Mouse (Mus musculus) midbrain, embryonic 15.5 days (tissue): ENCODE data around the gene Pdlim3. TPM values are rescaled to one million over a fixed set of nuclear protein-coding genes. Genes with fewer than 3 reads are reported as not detected.

Experiments
- ATAC-seq: fragments of 200-750 bp; cut with Nextera tagmentation; replicated peaks from 2 replicates; pipeline ENCODE4 v1.8.0; 2017; ENCODE audit warnings: moderate TSS enrichment
- H3K27ac ChIP-seq: fragments of 300-500 bp; sonication (generic); 2 replicates; pipeline ENCODE4 v1.5.1; 2015; ENCODE audit warnings: mild to moderate bottlenecking, inconsistent platforms
- H3K27me3 ChIP-seq: fragments of 300-500 bp; sonication (generic); replicated peaks from 2 replicates; pipeline ENCODE4 v1.6.1; 2015; ENCODE audit warnings: inconsistent platforms
- H3K36me3 ChIP-seq: fragments of 300-500 bp; sonication (generic); replicated peaks from 2 replicates; pipeline ENCODE4 v1.6.1; 2015; ENCODE audit warnings: inconsistent platforms
- H3K4me1 ChIP-seq: fragments of 300-500 bp; sonication (generic); 2 replicates; pipeline ENCODE4 v1.6.1; 2015; ENCODE audit warnings: inconsistent platforms
- H3K4me2 ChIP-seq: fragments of 300-500 bp; sonication (generic); 2 replicates; pipeline ENCODE4 v1.6.1; 2015; ENCODE audit warnings: inconsistent platforms, mild to moderate bottlenecking, moderate library complexity
- H3K4me3 ChIP-seq: fragments of 300-500 bp; sonication (generic); 2 replicates; pipeline ENCODE4 v1.5.1; 2015; ENCODE audit warnings: mild to moderate bottlenecking, inconsistent platforms
- H3K9ac ChIP-seq: fragments of 300-500 bp; sonication (generic); 2 replicates; pipeline ENCODE4 v1.6.1; 2015; ENCODE audit warnings: mild to moderate bottlenecking, inconsistent platforms
- H3K9me3 ChIP-seq: fragments of 300-500 bp; sonication (generic); 2 replicates; pipeline ENCODE4 v1.6.1; 2016; ENCODE audit warnings: inconsistent platforms
- WGBS: fragments of 180-500 bp; shearing (Covaris S2); methylation state at CpG from one replicate; pipeline ENCODE4 v1.1.7; 2015; ENCODE audit warnings: mixed read lengths; 5-methylcytosine and 5-hydroxymethylcytosine counted together
- polyA plus RNA-seq: library from polyadenylated mRNA; unstranded; fragments of >200 nt; fragmentation: Nextera tagmentation; extraction: Ambion mirVana; gene quantifications from 2 replicates; pipeline ENCODE4 v1.2.1, GENCODE M21; 2015

Gene Pdlim3
- polyA plus RNA-seq, 1 experiment from 2014 or later, result 21.2 TPM

DNA sequence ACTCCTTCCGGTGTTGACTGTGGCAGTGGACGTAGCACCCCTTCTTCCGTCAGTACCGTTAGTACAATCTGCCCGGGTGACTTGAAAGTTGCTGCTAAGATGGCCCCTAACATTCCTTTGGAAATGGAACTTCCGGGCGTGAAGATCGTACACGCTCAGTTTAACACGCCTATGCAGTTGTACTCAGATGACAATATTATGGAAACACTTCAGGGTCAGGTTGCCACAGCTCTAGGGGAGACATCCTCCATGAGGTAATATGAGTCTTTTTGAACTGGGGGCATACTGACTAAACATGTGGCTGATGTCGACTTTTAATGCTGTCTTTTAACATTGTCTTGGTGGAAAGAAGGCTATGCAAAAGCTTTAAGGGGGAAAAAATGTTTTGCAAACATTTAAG is 28.4 kb downstream of the Pdlim3 start:
- WGBS, result 89% methylated on average over 11 of the region's 11 CpGs
- H3K36me3 ChIP-seq, result no peaks in the 10 kb centered on the region
- H3K4me3 ChIP-seq, result no peak overlapping the region
- no peak overlapping the region for H3K27ac ChIP-seq
- H3K9ac ChIP-seq, result no peak overlapping the region
- no peak for ATAC-seq
- no peaks in the 10 kb centered on the region for H3K4me1 ChIP-seq
- H3K9me3 ChIP-seq, result no peaks in the 10 kb centered on the region
- no peaks in the 10 kb centered on the region for H3K27me3 ChIP-seq
- no peak overlapping the region for H3K4me2 ChIP-seq

DNA sequence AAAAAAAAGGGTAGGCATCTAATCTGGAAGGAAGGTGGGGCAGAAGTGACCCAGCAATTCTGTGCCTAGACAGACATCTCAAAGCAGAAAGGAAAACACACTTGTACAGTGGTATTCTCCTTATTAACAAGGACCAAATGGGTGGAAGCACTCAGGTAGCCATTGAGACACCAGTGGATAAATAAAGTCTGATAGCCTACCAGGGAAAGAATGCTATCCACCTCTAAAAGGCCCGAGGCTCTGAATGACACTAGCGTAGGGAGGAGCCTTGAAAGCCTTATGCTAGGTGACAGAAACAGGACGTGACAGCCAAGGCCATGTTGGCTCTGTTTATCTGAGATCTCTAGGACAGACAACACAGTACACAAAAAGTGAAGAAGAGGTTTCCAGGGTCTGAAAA is 31.2 kb downstream of the Pdlim3 start:
- no peaks in the 10 kb centered on the region for H3K27me3 ChIP-seq
- no peak for ATAC-seq
- H3K9ac ChIP-seq, result no peak overlapping the region
- 87% methylated on average over 3 of the region's 3 CpGs for WGBS
- no peak overlapping the region for H3K4me2 ChIP-seq
- H3K27ac ChIP-seq, result no peak overlapping the region
- no peaks in the 10 kb centered on the region for H3K4me1 ChIP-seq
- no peaks in the 10 kb centered on the region for H3K9me3 ChIP-seq
- H3K4me3 ChIP-seq, result no peak overlapping the region
- H3K36me3 ChIP-seq, result no peaks in the 10 kb centered on the region

DNA sequence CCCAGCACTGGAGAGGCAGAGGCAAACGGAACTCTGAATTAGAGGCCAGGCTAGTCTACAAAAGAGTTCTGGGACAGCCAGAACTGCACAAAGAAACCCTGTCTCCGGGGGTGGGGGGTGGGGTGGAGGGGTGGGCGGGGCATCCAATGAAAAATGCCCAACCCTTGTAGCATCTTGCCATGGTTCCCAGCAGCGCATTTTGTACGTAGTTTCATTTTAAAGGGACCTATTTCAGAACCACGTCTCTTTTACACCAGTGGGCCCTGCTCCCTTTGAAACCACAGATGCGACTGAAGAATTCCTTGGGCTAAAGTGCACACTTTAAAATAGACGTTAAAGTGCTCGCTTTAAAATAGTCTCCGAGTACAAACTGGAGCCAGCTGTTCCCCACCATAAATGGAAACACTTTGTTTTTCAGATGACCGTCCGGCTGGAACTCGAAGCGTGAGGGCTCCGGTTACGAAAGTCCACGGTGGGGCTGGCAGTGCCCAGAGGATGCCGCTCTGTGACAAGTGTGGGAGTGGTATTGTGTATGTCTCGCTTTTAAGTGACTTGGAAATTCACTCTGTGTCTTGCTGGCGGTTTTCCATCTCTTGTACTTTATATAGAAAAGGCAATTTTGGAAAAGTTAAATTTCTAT is 31.9 kb downstream of the Pdlim3 start:
- no peak overlapping the region for H3K9ac ChIP-seq
- no peak for ATAC-seq
- no peaks in the 10 kb centered on the region for H3K4me1 ChIP-seq
- H3K27me3 ChIP-seq, result no peaks in the 10 kb centered on the region
- no peaks in the 10 kb centered on the region for H3K36me3 ChIP-seq
- WGBS, result 79% methylated on average over 20 of the region's 20 CpGs
- no peak overlapping the region for H3K4me2 ChIP-seq
- no peak overlapping the region for H3K27ac ChIP-seq
- no peak overlapping the region for H3K4me3 ChIP-seq
- H3K9me3 ChIP-seq, result no peaks in the 10 kb centered on the region

DNA sequence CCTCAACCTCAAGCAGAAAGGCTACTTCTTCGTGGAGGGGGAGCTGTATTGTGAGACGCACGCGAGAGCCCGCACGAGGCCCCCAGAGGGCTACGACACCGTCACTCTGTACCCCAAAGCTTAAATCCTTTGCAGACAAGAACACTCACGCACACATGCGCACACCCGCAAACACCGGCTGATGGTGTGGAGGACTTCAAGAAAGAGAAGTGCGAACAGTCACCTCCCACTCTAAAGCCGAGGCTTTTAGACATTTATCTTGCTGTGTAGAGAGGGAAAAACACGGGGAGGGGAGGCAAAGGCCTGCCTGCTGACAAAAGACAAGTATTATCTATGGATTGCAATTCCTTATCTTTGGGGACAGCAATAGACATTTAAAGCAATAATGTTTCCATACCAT is 33.6 kb downstream of the Pdlim3 start:
- Histone ChIP-seq H3K9me3 (no peaks in the 10 kb centered on the region), H3K4me2 (no peak overlapping the region), H3K4me3 (no peak overlapping the region), H3K36me3 (no peaks in the 10 kb centered on the region), H3K27me3 (no peaks in the 10 kb centered on the region), H3K4me1 (no peaks in the 10 kb centered on the region), H3K27ac (no peak overlapping the region), H3K9ac (no peak overlapping the region)
- ATAC-seq, result no peak
- 83% methylated on average over 15 of the region's 15 CpGs for WGBS

DNA sequence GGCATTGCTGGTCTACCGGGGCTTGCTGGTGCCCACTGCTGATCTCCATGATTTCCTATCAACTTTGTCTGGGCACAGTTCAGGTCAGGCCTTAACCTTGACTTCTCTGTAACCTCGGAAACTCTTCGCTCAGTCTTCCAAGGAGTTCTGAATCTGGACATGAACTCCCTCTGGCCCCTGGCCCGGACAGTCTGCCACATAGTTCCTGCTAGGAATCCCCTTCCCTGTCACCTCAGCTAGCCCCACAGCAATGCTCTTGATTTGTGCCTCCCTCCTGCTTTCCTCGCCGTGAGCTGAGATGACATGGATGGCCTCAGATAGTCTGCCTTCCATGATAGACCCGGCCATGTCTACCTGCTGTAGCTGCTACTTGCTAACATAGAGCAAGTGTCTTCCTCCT is 35.1 kb downstream of the Pdlim3 start:
- no peak overlapping the region for H3K4me3 ChIP-seq
- no peaks in the 10 kb centered on the region for H3K9me3 ChIP-seq
- 91% methylated on average over 7 of the region's 7 CpGs for WGBS
- no peak overlapping the region for H3K4me2 ChIP-seq
- no peak overlapping the region for H3K27ac ChIP-seq
- no peaks in the 10 kb centered on the region for H3K27me3 ChIP-seq
- no peaks in the 10 kb centered on the region for H3K4me1 ChIP-seq
- ATAC-seq, result no peak
- H3K36me3 ChIP-seq, result no peaks in the 10 kb centered on the region
- no peak overlapping the region for H3K9ac ChIP-seq

DNA sequence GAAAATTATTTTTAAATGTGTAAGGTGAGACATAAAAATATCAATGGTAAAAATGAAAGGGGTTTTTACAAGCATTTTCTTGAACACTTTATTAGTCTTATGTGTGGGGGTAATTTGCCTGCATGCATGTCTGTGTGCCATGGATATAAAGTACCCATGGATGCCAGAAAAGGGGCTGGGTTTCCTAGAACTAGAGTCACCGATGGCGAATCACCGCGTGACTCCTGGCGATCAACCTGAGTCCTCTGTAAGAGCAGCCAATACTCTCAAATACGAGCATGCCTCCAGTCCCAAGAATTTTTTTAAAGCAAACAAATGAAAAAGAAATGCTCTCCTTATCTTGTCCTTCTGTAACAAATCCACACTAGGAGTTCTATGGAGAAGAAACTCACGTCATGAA is 36.9 kb downstream of the Pdlim3 start:
- Histone ChIP-seq H3K4me1 (no peaks in the 10 kb centered on the region), H3K9ac (no peak overlapping the region), H3K4me2 (no peak overlapping the region), H3K9me3 (no peaks in the 10 kb centered on the region), H3K27me3 (no peaks in the 10 kb centered on the region), H3K4me3 (no peak overlapping the region), H3K27ac (no peak overlapping the region), H3K36me3 (no peaks in the 10 kb centered on the region)
- no peak for ATAC-seq
- WGBS, result 96% methylated on average over 7 of the region's 7 CpGs

DNA sequence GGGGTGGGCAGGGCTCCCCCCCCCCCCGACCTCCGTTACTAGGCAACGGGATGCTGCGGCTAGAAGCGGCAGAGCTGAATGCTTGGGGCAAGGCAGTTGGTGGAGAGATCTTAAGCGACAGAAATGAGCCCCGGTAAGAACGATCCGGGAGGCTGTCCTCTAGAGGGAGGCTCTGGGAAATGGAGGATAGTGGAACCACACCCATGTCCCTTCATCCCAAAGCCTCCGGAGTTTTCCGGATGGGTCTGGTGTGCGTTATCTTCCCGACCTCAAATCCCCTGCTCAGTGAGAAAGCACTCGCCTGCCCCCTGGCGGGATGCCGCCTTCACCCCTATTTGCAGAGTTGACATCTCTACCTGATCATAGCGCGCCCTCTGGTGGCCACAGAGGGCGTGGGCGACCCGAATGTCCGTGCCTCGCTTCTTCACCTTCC is 49.3 kb downstream of the Pdlim3 start, which contains the start of gene Ccdc110:
Gene Ccdc110, plus strand, starts transcription at position 38 of the 433 bp plus-strand sequence.
- H3K9ac ChIP-seq, result peak within 1 kb of the TSS; percentile 27; the same call in 1 of the 2 replicates
- no peaks in the 10 kb centered on the region for H3K9me3 ChIP-seq
- peak; percentile 95 for ATAC-seq
- peak within 1 kb of the TSS; percentile 71 for H3K4me2 ChIP-seq
- peak within 1 kb of the TSS; percentile 43 for H3K4me3 ChIP-seq
- H3K4me1 ChIP-seq, result peaks cover 6% of the 10 kb centered on the region; the same call in 1 of the 2 replicates
- under 1% methylated on average over 23 of the region's 23 CpGs for WGBS
- no peaks in the 10 kb centered on the region for H3K36me3 ChIP-seq
- H3K27me3 ChIP-seq, result no peaks in the 10 kb centered on the region
- no peak within 1 kb of the TSS for H3K27ac ChIP-seq

DNA sequence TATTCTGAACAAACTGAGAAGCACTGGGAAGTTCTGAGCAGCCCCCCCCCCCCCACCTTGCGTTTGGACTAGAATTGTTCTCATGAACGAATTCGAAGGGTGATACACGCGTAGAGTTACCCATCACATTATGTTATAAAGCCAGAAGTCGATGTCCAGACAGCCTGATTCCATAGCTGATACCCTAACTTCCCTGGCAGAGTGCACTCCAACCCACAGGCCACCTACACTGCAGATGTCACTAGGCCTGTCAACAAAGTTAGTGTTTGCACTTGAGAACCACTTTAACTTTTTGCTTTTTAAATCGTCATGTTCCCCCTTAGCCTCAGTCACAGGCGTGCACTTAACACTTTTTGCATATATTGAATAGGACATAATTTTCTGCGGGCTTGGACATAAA is 51.7 kb downstream of the Pdlim3 start:
- WGBS, result 89% methylated on average over 9 of the region's 9 CpGs
- ATAC-seq, result no peak
- Histone ChIP-seq H3K4me2 (no peak overlapping the region), H3K27ac (no peak overlapping the region), H3K27me3 (no peaks in the 10 kb centered on the region), H3K36me3 (no peaks in the 10 kb centered on the region), H3K4me1 (peaks cover 6% of the 10 kb centered on the region; the same call in 1 of the 2 replicates), H3K9me3 (no peaks in the 10 kb centered on the region), H3K4me3 (no peak overlapping the region), H3K9ac (no peak overlapping the region)

DNA sequence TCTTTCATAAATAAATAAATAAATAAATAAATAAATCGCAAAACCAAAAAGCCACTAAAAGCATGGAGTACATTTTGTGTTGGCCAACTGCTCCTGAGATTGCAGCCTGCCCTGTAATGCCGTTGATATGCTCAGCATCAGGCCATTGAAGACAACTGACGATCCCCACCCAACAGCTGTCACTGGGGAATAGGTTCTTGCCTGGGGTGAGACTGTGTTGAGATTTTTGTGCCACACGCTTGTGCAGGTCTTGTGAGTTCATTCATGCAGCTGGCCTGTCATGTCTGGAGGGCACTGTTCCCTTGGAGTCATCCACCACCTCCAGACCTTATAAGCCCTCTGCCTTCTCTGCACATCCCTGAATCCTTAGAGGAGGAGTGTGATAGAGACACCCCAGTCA is 61.0 kb downstream of the Pdlim3 start:
- Histone ChIP-seq H3K4me2 (no peak overlapping the region), H3K36me3 (no peaks in the 10 kb centered on the region), H3K9me3 (no peaks in the 10 kb centered on the region), H3K4me1 (no peaks in the 10 kb centered on the region), H3K27ac (no peak overlapping the region), H3K9ac (no peak overlapping the region), H3K4me3 (no peak overlapping the region), H3K27me3 (no peaks in the 10 kb centered on the region)
- ATAC-seq, result no peak
- WGBS, result 89% methylated on average over 4 of the region's 4 CpGs

DNA sequence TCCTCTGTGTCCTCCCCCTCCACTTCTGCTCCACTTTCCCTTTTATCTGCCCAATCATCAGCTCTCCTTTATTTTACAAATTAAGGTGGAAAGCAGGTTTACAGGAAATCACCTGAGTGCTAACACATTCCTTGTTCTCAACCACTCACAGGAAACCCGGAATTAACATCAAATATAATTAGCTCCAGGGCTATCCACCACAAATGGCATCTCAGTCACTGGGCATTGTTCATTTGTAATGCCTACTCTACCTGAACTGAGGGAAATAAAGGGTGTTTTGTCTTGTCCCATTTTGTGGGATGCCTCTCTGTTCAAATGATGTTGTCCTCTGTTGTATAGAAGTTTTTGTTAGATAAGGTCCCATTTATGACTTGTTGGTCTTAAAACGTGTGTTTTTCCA is 65.4 kb downstream of the Pdlim3 start:
- 53% methylated on average over 2 of the region's 2 CpGs for WGBS
- H3K9ac ChIP-seq, result no peak overlapping the region
- no peak for ATAC-seq
- no peak overlapping the region for H3K4me3 ChIP-seq
- H3K27ac ChIP-seq, result no peak overlapping the region
- H3K9me3 ChIP-seq, result no peaks in the 10 kb centered on the region
- no peaks in the 10 kb centered on the region for H3K4me1 ChIP-seq
- H3K27me3 ChIP-seq, result no peaks in the 10 kb centered on the region
- H3K4me2 ChIP-seq, result no peak overlapping the region
- H3K36me3 ChIP-seq, result no peaks in the 10 kb centered on the region

Other genes starting within 250 kb of the Pdlim3 start
- 0.12 and 0.29 TPM in 2 replicates for gene Ccdc110, start 49.2 kb downstream of the Pdlim3 start, polyA plus RNA-seq
- gene 1700029J07Rik, start 89.8 kb downstream of the Pdlim3 start, polyA plus RNA-seq, result 5.5 and 6.5 TPM in 2 replicates
- 56.0 and 64.0 TPM in 2 replicates for gene Ufsp2, start 90.1 kb downstream of the Pdlim3 start, polyA plus RNA-seq
- 0.52 and 0.66 TPM in 2 replicates for gene Lrp2bp, start 113.8 kb downstream of the Pdlim3 start, polyA plus RNA-seq
- 39.7 and 45.3 TPM in 2 replicates for gene Ankrd37, start 120.2 kb downstream of the Pdlim3 start, polyA plus RNA-seq